Mouse (Mus musculus) heart, embryonic 13.5 days (tissue): ENCODE results near the gene Cops8. TPM values are rescaled to one million over a fixed set of nuclear protein-coding genes. Genes with fewer than 3 reads are reported as not detected.

Experiments
- ATAC-seq: fragments of 200-750 bp; cut with Nextera tagmentation; 2 replicates; pipeline ENCODE4 v1.8.0; 2017; ENCODE audit warnings: moderate TSS enrichment; ENCODE audit not compliant: insufficient number of reproducible peaks, low FRiP score, low TSS enrichment; ENCODE audit errors: extremely low read depth
- H3K27ac ChIP-seq: fragments of 300-500 bp; sonication (generic); replicated peaks from 2 replicates; pipeline ENCODE4 v1.5.1; 2015; ENCODE audit warnings: moderate library complexity, mild to moderate bottlenecking, inconsistent platforms
- H3K27me3 ChIP-seq: fragments of 300-500 bp; sonication (generic); replicated peaks from 2 replicates; pipeline ENCODE4 v1.6.1; 2015; ENCODE audit warnings: mild to moderate bottlenecking, inconsistent platforms
- H3K36me3 ChIP-seq: fragments of 300-500 bp; sonication (generic); 2 replicates; pipeline ENCODE4 v1.6.1; 2015; ENCODE audit warnings: mild to moderate bottlenecking, inconsistent platforms
- H3K4me1 ChIP-seq: fragments of 300-500 bp; sonication (generic); 2 replicates; pipeline ENCODE4 v1.6.1; 2015; ENCODE audit warnings: inconsistent platforms
- H3K4me2 ChIP-seq: fragments of 300-500 bp; sonication (generic); 2 replicates; pipeline ENCODE4 v1.6.1; 2015; ENCODE audit warnings: inconsistent platforms, mild to moderate bottlenecking, moderate library complexity
- H3K4me3 ChIP-seq: fragments of 300-500 bp; sonication (generic); 2 replicates; pipeline ENCODE4 v1.5.1; 2015; ENCODE audit warnings: moderate library complexity, mild to moderate bottlenecking, inconsistent platforms
- H3K9ac ChIP-seq: fragments of 300-500 bp; sonication (generic); 2 replicates; pipeline ENCODE4 v1.6.1; 2015; ENCODE audit warnings: inconsistent platforms, mild to moderate bottlenecking, moderate library complexity
- H3K9me3 ChIP-seq: fragments of 300-500 bp; sonication (generic); 2 replicates; pipeline ENCODE4 v1.6.1; 2016; ENCODE audit warnings: inconsistent platforms
- WGBS: fragments of 180-500 bp; shearing (Covaris S2); methylation state at CpG from one replicate; pipeline ENCODE4 v1.1.7; 2015; ENCODE audit warnings: mixed read lengths; 5-methylcytosine and 5-hydroxymethylcytosine counted together
- polyA plus RNA-seq: library from polyadenylated mRNA; unstranded; fragments of >200 nt; fragmentation: Nextera tagmentation; extraction: Ambion mirVana; gene quantifications from 2 replicates; pipeline ENCODE4 v1.2.1, GENCODE M21; 2015

Gene Cops8
- 108 and 121 TPM in 2 replicates for polyA plus RNA-seq

DNA sequence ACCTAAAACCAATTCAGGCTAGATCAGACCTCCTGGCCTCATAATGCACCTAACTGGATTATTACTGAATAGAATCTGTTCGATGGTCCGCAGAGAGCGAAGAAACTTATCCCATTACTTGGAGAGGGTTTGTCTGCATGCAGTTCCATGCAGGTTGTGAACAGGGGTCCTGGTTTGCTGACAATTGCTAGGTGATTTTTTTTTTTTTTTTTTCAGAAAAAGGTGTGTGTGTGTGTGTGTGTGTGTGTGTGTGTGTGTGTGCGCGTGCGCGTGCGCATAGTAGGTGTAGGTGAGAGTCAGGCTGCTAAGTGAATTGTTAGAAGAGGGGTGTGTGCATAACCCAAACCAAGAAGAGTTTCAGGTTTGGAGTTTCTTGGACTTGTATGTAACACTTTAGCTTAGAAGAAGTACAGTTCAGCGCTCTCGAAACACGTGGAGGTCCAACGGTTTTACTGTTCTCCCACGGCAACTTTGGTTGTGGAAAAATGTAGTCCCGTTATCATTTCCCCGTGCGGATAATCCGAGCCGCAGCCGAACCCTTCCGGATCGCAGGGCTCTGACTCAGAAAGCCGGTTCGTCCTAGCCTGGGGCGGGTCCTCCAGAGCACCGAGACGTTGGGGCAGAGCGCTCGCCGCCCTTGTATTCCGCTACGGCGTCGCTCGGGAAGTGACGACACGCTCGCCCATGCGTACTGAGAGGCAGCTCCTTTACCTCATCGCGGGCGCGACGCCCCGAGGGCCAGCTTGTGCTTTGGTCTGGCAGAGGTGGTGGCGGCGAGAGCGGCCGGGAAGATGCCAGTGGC lies at the start of gene Cops8:
Gene Cops8 (plus strand): TSS at position 223 of the 802 bp plus-strand sequence.
- Histone ChIP-seq H3K27me3 (no peaks in the 10 kb centered on the region; the same call in 1 of the 2 replicates), H3K36me3 (peaks cover 28% of the 10 kb centered on the region), H3K4me2 (peak within 1 kb of the TSS; percentile 80), H3K9me3 (no peaks in the 10 kb centered on the region), H3K4me1 (peaks cover 13% of the 10 kb centered on the region), H3K9ac (peak within 1 kb of the TSS; percentile 93), H3K4me3 (peak within 1 kb of the TSS; percentile 79), H3K27ac (peak within 1 kb of the TSS; percentile 73)
- 4% methylated on average over 48 of the region's 48 CpGs for WGBS
- ATAC-seq = peak; percentile 98

DNA sequence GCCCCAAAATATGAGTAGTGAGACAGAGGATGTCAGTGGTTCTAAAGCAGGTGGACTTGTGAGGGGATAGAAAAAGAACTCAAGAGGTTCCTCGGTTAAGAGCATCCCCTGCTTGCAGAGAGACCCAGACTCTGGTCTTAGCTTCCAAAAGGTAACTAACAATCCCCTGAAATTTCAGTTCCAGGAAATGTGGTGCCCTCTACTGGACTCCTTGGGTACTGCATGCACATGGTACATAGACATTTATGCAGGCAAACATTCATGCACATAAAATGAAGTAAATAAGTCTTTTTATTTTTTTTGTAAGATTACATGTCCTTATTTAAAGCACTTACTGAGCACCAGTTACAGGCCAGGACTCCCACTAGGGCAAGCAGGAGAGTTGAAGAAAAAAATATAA lies 45.6 kb upstream of the Cops8 start:
- Histone ChIP-seq H3K4me1 (0 out of 2 replicates have a peak, but pooled peaks cover 2% of the 10 kb centered on the region), H3K9ac (no peak overlapping the region), H3K4me3 (no peak overlapping the region), H3K27ac (no peak overlapping the region), H3K36me3 (no peaks in the 10 kb centered on the region), H3K4me2 (no peak overlapping the region), H3K9me3 (no peaks in the 10 kb centered on the region), H3K27me3 (no peaks in the 10 kb centered on the region)
- ATAC-seq = no peak
- 69% methylated on average over 1 of the region's 1 CpGs for WGBS

DNA sequence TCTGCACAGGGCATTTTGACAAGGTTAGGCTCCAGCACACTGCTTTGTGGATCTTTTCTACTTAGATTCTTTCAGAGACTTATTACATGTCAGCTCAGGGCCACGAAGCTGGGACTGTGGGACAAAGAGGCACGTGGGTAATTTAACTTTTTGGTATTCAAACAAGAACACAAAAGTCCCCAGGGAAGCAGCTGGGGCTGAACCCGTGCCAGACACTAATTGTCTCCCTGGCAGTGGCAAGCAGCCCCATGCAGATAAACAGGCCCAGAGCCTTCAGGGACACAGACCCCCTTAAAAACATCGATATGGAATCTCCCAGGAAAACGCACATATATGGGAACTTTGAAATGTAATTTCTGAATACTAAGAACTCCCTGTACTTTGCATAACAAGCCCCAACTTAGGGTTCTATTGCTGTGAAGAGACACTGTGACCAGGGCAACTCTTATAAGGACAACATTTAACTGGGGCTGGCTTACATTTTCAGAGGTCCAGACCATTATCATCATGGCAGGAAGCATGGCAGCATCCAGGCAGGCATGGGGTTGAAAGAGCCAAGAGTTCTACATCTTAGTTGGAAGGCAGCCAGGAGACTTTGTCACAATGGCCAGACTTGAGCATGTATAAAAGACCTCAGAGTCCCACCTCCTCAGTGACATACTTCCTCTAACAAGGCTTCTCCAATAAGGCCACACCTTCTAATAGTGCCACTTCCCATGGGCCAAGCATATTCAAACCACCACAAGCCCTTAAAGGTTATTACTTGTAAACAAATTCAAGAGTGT lies 41.6 kb upstream of the Cops8 start:
- Histone ChIP-seq H3K4me2 (no peak overlapping the region), H3K27me3 (no peaks in the 10 kb centered on the region), H3K9me3 (no peaks in the 10 kb centered on the region), H3K36me3 (no peaks in the 10 kb centered on the region), H3K27ac (no peak overlapping the region), H3K4me3 (no peak overlapping the region), H3K9ac (no peak overlapping the region), H3K4me1 (no peaks in the 10 kb centered on the region)
- WGBS = 62% methylated on average over 5 of the region's 5 CpGs
- ATAC-seq = no peak

DNA sequence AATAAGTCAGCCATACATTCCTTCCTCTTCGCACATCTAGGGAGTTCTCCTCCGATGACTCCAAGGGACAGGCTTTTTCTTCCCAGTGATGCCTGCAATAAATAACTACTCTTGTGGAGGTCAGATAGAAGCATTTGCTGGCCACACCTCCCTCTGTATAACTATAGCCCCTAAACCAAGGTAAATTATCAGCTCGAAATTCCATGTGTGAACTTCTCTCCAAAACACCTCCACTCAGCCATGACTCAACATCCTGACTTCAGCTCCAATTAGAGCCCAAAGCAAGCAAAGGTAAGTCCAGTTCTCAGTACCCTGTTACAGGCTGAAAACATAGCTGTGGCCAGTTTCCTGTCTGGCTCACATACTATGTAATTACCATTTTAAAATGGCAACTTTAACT lies 38.8 kb upstream of the Cops8 start:
- Histone ChIP-seq H3K27me3 (no peaks in the 10 kb centered on the region), H3K9me3 (no peaks in the 10 kb centered on the region), H3K27ac (no peak overlapping the region), H3K9ac (no peak overlapping the region), H3K36me3 (no peaks in the 10 kb centered on the region), H3K4me1 (no peaks in the 10 kb centered on the region), H3K4me3 (no peak overlapping the region), H3K4me2 (no peak overlapping the region)
- ATAC-seq = no peak
- 76% methylated on average over 3 of the region's 3 CpGs for WGBS

DNA sequence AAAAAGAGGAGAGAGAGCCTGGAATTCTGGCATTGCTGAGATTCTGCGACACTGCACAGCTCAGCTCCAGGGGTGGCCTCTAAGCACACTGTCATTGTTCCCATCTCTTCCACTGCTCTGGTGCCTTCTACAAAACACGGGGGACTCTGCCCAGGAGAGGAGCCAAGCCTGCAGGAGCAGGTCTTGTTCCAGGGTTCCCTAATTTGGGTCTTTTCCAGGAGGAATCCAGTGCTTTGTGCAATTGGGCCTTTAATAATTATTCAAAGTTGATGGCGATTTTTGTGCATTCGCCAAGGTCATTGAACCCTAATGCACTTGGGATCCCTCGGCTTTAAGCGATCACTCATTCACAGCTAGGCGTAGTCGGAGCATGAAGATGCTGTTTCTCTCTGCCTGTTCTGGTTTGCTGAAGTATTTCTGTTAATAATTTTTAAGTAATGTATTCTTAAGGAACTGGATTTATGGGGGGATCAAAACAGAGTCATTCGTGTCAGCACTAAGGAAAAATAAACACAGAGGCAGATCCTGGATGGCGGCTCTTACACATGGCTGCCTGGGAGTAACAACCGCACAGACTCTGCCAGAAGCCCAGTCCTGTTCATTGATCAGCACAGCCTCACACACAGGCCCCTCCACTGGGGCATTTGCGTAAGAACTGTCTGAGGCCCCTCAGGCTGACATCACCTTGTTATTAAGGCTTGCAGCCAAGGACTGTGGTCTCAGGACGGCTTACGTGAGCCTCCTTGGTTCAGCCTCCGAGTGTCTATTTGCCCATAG lies 35.9 kb upstream of the Cops8 start:
- H3K36me3 ChIP-seq = no peaks in the 10 kb centered on the region
- WGBS = 72% methylated on average over 15 of the region's 15 CpGs
- no peak overlapping the region for H3K4me3 ChIP-seq
- peaks cover 4% of the 10 kb centered on the region; the same call in 1 of the 2 replicates for H3K9me3 ChIP-seq
- no peak overlapping the region for H3K4me2 ChIP-seq
- H3K9ac ChIP-seq = no peak overlapping the region
- H3K27me3 ChIP-seq = no peaks in the 10 kb centered on the region
- H3K4me1 ChIP-seq = no peaks in the 10 kb centered on the region
- H3K27ac ChIP-seq = no peak overlapping the region
- no peak for ATAC-seq

DNA sequence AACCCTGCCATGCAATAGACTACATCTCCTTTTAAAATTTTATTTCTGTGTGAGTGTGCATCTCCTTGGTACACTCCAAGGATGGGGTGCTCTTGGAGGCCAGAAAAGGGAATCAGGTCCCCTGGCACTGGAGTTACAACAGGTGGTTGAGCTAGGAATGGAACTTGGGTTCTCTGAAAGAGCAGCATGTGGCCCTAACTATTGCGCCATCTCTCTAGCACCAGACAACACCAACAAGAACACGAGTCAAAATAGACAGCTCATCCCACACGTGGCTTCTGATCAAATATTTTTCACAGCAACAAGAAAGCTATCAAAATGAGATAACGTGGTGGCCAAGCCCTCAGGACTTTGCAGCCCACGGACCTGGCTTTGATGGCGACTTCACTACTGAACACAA lies 28.9 kb upstream of the Cops8 start:
- Histone ChIP-seq H3K4me2 (no peak overlapping the region), H3K9me3 (peaks cover 4% of the 10 kb centered on the region; the same call in 1 of the 2 replicates), H3K4me3 (no peak overlapping the region), H3K27ac (no peak overlapping the region), H3K9ac (no peak overlapping the region), H3K4me1 (peaks cover 6% of the 10 kb centered on the region), H3K27me3 (0 out of 2 replicates have a peak, but pooled peaks cover 4% of the 10 kb centered on the region), H3K36me3 (no peaks in the 10 kb centered on the region)
- ATAC-seq = no peak
- 73% methylated on average over 6 of the region's 6 CpGs for WGBS

DNA sequence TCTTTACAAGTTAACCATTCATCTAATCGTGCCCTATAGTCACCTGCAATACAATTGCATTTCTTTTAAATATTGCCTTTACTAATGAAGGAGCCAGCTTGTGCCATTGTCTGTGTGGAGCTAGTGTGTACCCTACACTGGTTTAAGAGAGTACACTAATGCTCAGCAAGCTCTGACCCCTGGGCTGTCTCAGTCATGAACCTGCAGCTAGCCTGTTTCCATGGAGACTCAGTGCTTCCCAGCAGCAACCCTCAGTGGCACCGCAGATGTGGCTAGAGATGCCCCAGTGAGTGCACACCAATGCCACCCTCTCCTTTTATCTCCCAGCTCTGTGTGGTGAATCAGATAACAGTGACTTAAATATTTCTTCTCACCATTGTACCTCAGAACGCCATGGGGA lies 27.9 kb upstream of the Cops8 start:
- Histone ChIP-seq H3K36me3 (no peaks in the 10 kb centered on the region), H3K27ac (no peak overlapping the region), H3K4me1 (peaks cover 6% of the 10 kb centered on the region), H3K4me2 (no peak overlapping the region), H3K9ac (no peak overlapping the region), H3K4me3 (no peak overlapping the region), H3K27me3 (0 out of 2 replicates have a peak, but pooled peaks cover 4% of the 10 kb centered on the region), H3K9me3 (peaks cover 4% of the 10 kb centered on the region; the same call in 1 of the 2 replicates)
- no peak for ATAC-seq
- 66% methylated on average over 3 of the region's 3 CpGs for WGBS

DNA sequence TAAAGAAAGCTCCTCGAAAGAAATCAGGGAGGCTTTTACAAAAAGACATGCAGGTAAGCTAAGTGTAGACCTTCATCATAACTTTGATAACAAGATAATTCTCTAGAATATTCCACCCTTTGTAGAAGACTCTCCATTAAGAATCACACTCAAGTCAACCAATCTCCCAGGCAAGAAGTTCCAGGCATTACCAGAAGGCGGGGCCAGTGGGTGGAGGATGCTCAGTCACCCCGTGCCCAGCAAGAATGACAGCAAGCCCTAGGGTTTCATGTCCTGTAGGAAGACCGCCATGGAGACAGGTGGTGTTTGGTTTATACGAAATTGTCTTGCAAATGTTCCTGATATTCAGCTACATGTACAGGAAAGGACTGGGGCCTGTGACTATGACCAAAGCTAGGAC lies 25.4 kb upstream of the Cops8 start:
- Histone ChIP-seq H3K4me2 (no peak overlapping the region), H3K9ac (no peak overlapping the region), H3K4me1 (peaks cover 10% of the 10 kb centered on the region), H3K9me3 (no peaks in the 10 kb centered on the region), H3K4me3 (no peak overlapping the region), H3K27me3 (peaks cover 4% of the 10 kb centered on the region; the same call in 1 of the 2 replicates), H3K27ac (no peak overlapping the region), H3K36me3 (no peaks in the 10 kb centered on the region)
- ATAC-seq = no peak
- 69% methylated on average over 5 of the region's 5 CpGs for WGBS

DNA sequence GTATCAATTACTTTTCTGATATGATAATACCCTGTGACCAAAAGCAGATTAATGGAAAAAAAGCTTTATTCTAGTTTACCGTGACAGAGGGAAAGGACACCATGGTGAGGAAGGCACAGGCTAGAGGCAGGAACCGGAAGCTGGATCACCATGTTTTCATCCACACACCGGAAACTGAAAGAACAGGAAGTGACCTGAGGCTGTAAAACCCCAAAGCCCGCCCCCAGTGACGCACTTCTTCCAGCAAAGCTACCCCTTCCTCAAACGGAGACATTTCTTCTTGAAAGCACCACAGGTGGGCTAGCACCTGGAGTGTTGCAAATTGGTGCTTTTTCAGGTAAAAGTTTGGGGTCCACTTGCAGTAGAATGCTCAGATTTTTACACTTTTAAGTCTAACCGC lies 20.1 kb upstream of the Cops8 start:
- Histone ChIP-seq H3K36me3 (no peaks in the 10 kb centered on the region), H3K4me2 (no peak overlapping the region), H3K9me3 (no peaks in the 10 kb centered on the region), H3K27ac (no peak overlapping the region), H3K27me3 (peaks cover 4% of the 10 kb centered on the region; the same call in 1 of the 2 replicates), H3K4me3 (no peak overlapping the region), H3K9ac (no peak overlapping the region), H3K4me1 (peaks cover 9% of the 10 kb centered on the region; the same call in 1 of the 2 replicates)
- WGBS = 63% methylated on average over 7 of the region's 7 CpGs
- ATAC-seq = no peak

DNA sequence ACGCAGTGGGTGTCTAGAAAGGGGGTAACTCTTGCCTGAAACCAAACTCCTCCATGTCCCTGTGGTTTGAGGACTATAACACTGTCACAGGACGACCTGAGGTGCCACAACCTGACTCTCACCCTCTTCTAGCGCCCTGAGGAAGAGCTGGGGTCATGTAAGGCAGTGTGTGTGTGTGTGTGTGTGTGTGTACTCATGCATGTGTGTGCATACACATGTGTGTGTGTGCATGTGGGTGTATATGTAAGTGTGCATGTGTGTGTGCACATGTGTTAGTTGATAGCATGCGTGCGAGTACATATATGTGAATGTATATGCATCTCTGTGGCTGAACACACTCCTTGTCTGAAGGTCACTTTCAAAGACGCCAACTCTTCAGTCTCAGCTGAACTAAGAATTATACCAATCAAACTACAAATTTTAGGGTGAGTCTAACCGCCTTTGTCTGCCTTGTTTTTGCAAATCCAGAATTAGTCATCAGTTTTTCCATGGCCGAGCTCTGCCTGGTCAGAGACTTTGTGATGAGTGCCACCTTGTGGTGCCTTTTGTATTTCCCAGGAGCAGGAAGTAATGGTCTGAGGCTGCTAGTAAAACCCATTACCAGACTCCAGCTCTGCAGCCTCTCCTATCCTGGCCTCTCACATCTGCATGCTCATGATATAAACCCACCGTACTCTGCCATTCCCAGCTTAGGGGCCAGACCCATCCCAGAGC lies 14.6 kb upstream of the Cops8 start:
- Histone ChIP-seq H3K4me2 (no peak overlapping the region), H3K27ac (0 out of 2 replicates have a peak overlapping the region, but pooled peaks have one; percentile 40), H3K4me1 (peaks cover 23% of the 10 kb centered on the region), H3K36me3 (no peaks in the 10 kb centered on the region), H3K9me3 (no peaks in the 10 kb centered on the region), H3K9ac (peak overlapping the region; percentile 37), H3K4me3 (no peak overlapping the region), H3K27me3 (peaks cover 4% of the 10 kb centered on the region)
- ATAC-seq = no peak
- 60% methylated on average over 9 of the region's 9 CpGs for WGBS
